Mouse (Mus musculus) common myeloid progenitor, adult 5-6 weeks (primary cell): ENCODE measurements around the gene Nop9. TPM values are rescaled to one million over a fixed set of nuclear protein-coding genes. Genes with fewer than 3 reads are reported as not detected.

Experiments used
- ATAC-seq: replicated peaks from 2 replicates; pipeline ENCODE4 v1.8.0; 2016; ENCODE audit warnings: low read depth, mild to moderate bottlenecking, moderate TSS enrichment, inconsistent platforms; ENCODE audit not compliant: poor library complexity, severe bottlenecking
- total RNA-seq: library from RNA; stranded (forward); fragments of 200-1000, 187-1606 nt; gene quantifications from 2 replicates; pipeline ENCODE4 v1.2.3, GENCODE M21; 2017

Nop9 gene
- total RNA-seq, result 21.4 and 22.7 TPM in 2 replicates

- ATAC-seq, result peak; percentile 81
These were observed at the start of gene Nop9, which contains the start of gene Dhrs1 for GRCm38 (mm10) chr14:55745180-55745860. Gene Nop9, plus strand, starts transcription at chr14:55745693. Gene Dhrs1, minus strand, starts transcription at chr14:55745690.

GRCm38 (mm10) chr14:55697226-55697625 is 48.3 kb upstream of the Nop9 start:
- ATAC-seq, result peak; percentile 63

GRCm38 (mm10) chr14:55701131-55701530 is 44.4 kb upstream of the Nop9 start:
- ATAC-seq, result no peak

GRCm38 (mm10) chr14:55702761-55703160 is 42.7 kb upstream of the Nop9 start:
- ATAC-seq, result no peak

GRCm38 (mm10) chr14:55706051-55706600 is 39.4 kb upstream of the Nop9 start:
- no peak for ATAC-seq

GRCm38 (mm10) chr14:55707397-55707796 is 38.1 kb upstream of the Nop9 start:
- no peak for ATAC-seq

- no peak for ATAC-seq
These were observed 36.0 kb upstream of the Nop9 start for GRCm38 (mm10) chr14:55709509-55709908.

- no peak for ATAC-seq
These were observed 33.7 kb upstream of the Nop9 start for GRCm38 (mm10) chr14:55711786-55712185.

GRCm38 (mm10) chr14:55713007-55713728 is 32.3 kb upstream of the Nop9 start:
- peak; percentile 90 for ATAC-seq

GRCm38 (mm10) chr14:55713729-55714122 is 31.8 kb upstream of the Nop9 start, which contains the start of gene Tgm1:
Gene Tgm1, minus strand, starts transcription at chr14:55713926.
- no peak; the same call in none of the 2 replicates for ATAC-seq

GRCm38 (mm10) chr14:55714893-55715292 is 30.6 kb upstream of the Nop9 start:
- ATAC-seq, result 0 out of 2 replicates have a peak, but pooled peaks have one; percentile 6

GRCm38 (mm10) chr14:55716271-55716670 is 29.2 kb upstream of the Nop9 start:
- ATAC-seq, result no peak

GRCm38 (mm10) chr14:55716884-55717283 is 28.6 kb upstream of the Nop9 start:
- ATAC-seq, result no peak

- no peak for ATAC-seq
These were observed 25.8 kb upstream of the Nop9 start for GRCm38 (mm10) chr14:55719737-55720136.

- no peak for ATAC-seq
These were observed 24.8 kb upstream of the Nop9 start for GRCm38 (mm10) chr14:55720666-55721065.

- ATAC-seq, result no peak
These were observed 24.4 kb upstream of the Nop9 start for GRCm38 (mm10) chr14:55721076-55721475.

- peak; percentile 63 for ATAC-seq
These were observed 23.6 kb upstream of the Nop9 start, which contains the start of gene Rabggta for GRCm38 (mm10) chr14:55721700-55722437. Gene Rabggta, minus strand, starts transcription at chr14:55722263.

- no peak for ATAC-seq
These were observed 23.0 kb upstream of the Nop9 start for GRCm38 (mm10) chr14:55722438-55722945.

GRCm38 (mm10) chr14:55723433-55723832 is 22.1 kb upstream of the Nop9 start:
- ATAC-seq, result no peak

- peak; percentile 78 for ATAC-seq
These were observed 21.1 kb upstream of the Nop9 start for GRCm38 (mm10) chr14:55724411-55724871.
